Mouse (Mus musculus) heart, postnatal 0 days (tissue): Measurements from ENCODE around the gene Prmt9. TPM values are rescaled to one million over a fixed set of nuclear protein-coding genes. Genes with fewer than 3 reads are reported as not detected.
A peak's percentile ranks its signal among the peaks of the same experiment; 100 is the strongest.

Experiments
- ATAC-seq: fragments of 200-750 bp; cut with Nextera tagmentation; 2 replicates; pipeline ENCODE4 v1.8.0; 2017; ENCODE audit warnings: low read depth, moderate number of reproducible peaks, moderate library complexity; ENCODE audit not compliant: insufficient read depth
- DNase-seq: peaks from one replicate; pipeline ENCODE4 v3.0.0-alpha.2; 2016; ENCODE audit warnings: low spot score
- H3K27ac ChIP-seq: fragments of 300-500 bp; sonication (generic); 2 replicates; pipeline ENCODE4 v1.5.1; 2014; ENCODE audit warnings: low read depth, mild to moderate bottlenecking
- H3K27me3 ChIP-seq: fragments of 300-500 bp; sonication (generic); 2 replicates; pipeline ENCODE4 v1.6.1; 2014; ENCODE audit warnings: low read length, mixed read lengths; ENCODE audit not compliant: control insufficient read depth, insufficient read depth
- H3K36me3 ChIP-seq: fragments of 300-500 bp; sonication (generic); replicated peaks from 2 replicates; pipeline ENCODE4 v1.6.1; 2014; ENCODE audit warnings: low read length, mixed read lengths; ENCODE audit not compliant: control insufficient read depth, insufficient read depth
- H3K4me1 ChIP-seq: fragments of 300-500 bp; sonication (generic); 2 replicates; pipeline ENCODE4 v1.6.1; 2014; ENCODE audit warnings: antibody characterized with exemption; ENCODE audit not compliant: control insufficient read depth, insufficient read depth
- H3K4me2 ChIP-seq: fragments of 300-500 bp; sonication (generic); 2 replicates; pipeline ENCODE4 v1.6.1; 2014; ENCODE audit warnings: low read depth, mild to moderate bottlenecking, low read length, moderate library complexity
- H3K4me3 ChIP-seq: fragments of 300-500 bp; sonication (generic); 2 replicates; pipeline ENCODE4 v1.5.1; 2014; ENCODE audit warnings: low read depth, low read length
- H3K9ac ChIP-seq: fragments of 300-500 bp; sonication (generic); replicated peaks from 2 replicates; pipeline ENCODE4 v1.6.1; 2014; ENCODE audit warnings: low read depth, low read length, mixed read lengths
- H3K9me3 ChIP-seq: fragments of 300-500 bp; sonication (generic); replicated peaks from 2 replicates; pipeline ENCODE4 v1.6.1; 2016; ENCODE audit warnings: low read length; ENCODE audit not compliant: control insufficient read depth
- CTCF ChIP-seq: IDR thresholded peaks from 2 replicates; pipeline ENCODE4 v1.5.1; 2016; ENCODE audit warnings: antibody characterized with exemption, control low read depth, low read depth
- EP300 ChIP-seq: IDR thresholded peaks from 2 replicates; pipeline ENCODE4 v1.6.1; 2016; ENCODE audit warnings: antibody characterized with exemption, low read depth
- WGBS: fragments of 180-500 bp; shearing (Covaris S2); extraction: QIAGEN DNeasy Blood & Tissue Kit; methylation state at CpG from one replicate; pipeline ENCODE4 v1.1.7; 2014; 5-methylcytosine and 5-hydroxymethylcytosine counted together
- polyA plus RNA-seq: library from polyadenylated mRNA; unstranded; fragments of >200 nt; fragmentation: Nextera tagmentation; extraction: Ambion mirVana; gene quantifications from 2 replicates; pipeline ENCODE4 v1.2.1, GENCODE M21; 2015
- total RNA-seq: library from RNA; depleted of rRNA; stranded (reverse); fragments of >200 nt; gene quantifications from 2 replicates; pipeline ENCODE4 v1.2.3, GENCODE M21; 2014; ENCODE audit warnings: low replicate concordance

Gene Prmt9
- total and polyA plus RNA-seq, 2 experiments from 2014 or later, result 14.9 to 15.1 TPM

DNA sequence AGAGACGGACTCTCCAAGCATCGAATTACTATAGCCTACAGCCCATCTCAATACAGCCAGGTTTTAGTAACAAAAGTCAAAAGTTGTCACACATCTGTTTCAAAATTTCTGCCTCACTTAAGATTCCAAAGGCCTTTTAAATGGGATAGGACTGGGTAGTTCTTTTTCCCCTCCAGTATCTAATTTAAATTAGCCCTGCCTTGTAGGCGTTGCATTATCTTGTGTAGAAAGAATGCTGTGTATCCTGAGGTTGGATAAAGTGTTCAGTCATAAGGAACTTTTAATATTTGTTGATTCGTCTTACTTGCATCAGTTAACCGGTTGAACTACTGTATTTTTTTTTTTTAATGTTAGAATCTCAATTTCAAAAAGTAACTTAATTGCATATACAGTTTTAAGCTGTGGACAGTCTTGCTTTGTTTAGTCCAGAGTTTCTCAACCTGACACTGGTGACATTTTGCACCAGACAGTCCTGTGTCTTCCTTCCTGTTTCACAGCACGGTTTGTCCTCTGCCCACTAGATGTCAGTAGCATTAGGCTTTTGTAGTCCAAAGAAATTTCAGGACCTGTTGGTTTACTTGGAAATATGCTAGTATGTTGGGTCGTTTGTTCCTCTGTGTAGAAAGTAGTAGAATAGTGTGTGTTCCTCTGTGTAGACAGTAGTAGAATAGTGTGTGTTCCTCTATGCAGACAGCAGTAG, 834 bp downstream of the Prmt9 start:
- Histone ChIP-seq H3K4me1 (peaks cover 5% of the 10 kb centered on the region; the same call in 1 of the 2 replicates), H3K9me3 (no peaks in the 10 kb centered on the region), H3K36me3 (peaks cover 29% of the 10 kb centered on the region), H3K4me3 (peak overlapping the region; percentile 88), H3K4me2 (peak overlapping the region; percentile 73), H3K9ac (peak overlapping the region; percentile 86), H3K27me3 (no peaks in the 10 kb centered on the region), H3K27ac (no peak overlapping the region)
- DNase-seq (peak; percentile 69), ATAC-seq (no peak)
- 14% methylated on average over 7 of the region's 7 CpGs for WGBS
- TF ChIP-seq EP300 (no peak), CTCF (peak; percentile 81)

GRCm38 (mm10) chr8:77552491-77552890, 3.3 kb downstream of the Prmt9 start:
- ATAC-seq, result no peak
- 95% methylated on average over 3 of the region's 3 CpGs for WGBS

GRCm38 (mm10) chr8:77561441-77561840, 12.2 kb downstream of the Prmt9 start:
- H3K27me3 ChIP-seq, result no peaks in the 10 kb centered on the region
- H3K9ac ChIP-seq, result no peak overlapping the region
- WGBS, result 75% methylated on average over 3 of the region's 3 CpGs
- peaks cover 76% of the 10 kb centered on the region for H3K36me3 ChIP-seq
- TF ChIP-seq CTCF (no peak), EP300 (no peak)
- H3K27ac ChIP-seq, result no peak overlapping the region
- H3K4me2 ChIP-seq, result no peak overlapping the region
- DNase-seq, result no peak
- ATAC-seq, result no peak
- no peak overlapping the region for H3K4me3 ChIP-seq
- H3K9me3 ChIP-seq, result no peaks in the 10 kb centered on the region
- no peaks in the 10 kb centered on the region for H3K4me1 ChIP-seq

More at GRCm38 (mm10) chr8:77552491-77552890, 3.3 kb downstream of the Prmt9 start:
- DNase-seq, result no peak
- Histone ChIP-seq H3K4me2 (no peak overlapping the region), H3K9ac (no peak overlapping the region), H3K4me1 (peaks cover 5% of the 10 kb centered on the region; the same call in 1 of the 2 replicates), H3K27ac (no peak overlapping the region), H3K9me3 (no peaks in the 10 kb centered on the region), H3K27me3 (no peaks in the 10 kb centered on the region), H3K4me3 (no peak overlapping the region), H3K36me3 (peaks cover 52% of the 10 kb centered on the region)
- no peak for TF ChIP-seq CTCF

DNA sequence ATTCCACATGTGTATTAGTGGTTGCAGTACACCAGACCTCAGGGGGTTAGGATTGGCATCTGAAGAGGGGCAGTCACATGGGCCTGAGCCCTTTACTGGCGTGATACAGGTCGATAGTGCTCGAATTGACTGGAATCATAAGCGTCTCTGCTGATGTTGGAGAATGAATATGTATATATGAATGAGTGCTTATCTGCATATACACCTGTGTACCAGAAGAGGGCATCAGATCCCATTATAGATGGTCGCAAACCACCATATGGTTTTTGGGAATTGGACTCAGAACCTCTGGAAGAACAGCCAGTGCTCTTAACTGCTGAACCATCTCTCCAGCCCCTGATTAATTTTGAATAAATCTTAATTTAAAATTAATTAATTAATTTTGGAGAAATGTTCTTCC, 25.0 kb downstream of the Prmt9 start:
- DNase-seq, result no peak
- Histone ChIP-seq H3K4me3 (no peak overlapping the region), H3K27ac (no peak overlapping the region), H3K9me3 (no peaks in the 10 kb centered on the region), H3K27me3 (no peaks in the 10 kb centered on the region), H3K4me2 (no peak overlapping the region), H3K4me1 (no peaks in the 10 kb centered on the region), H3K36me3 (peaks cover 37% of the 10 kb centered on the region), H3K9ac (no peak overlapping the region)
- TF ChIP-seq CTCF (peak; percentile 43), EP300 (no peak)
- no peak for ATAC-seq
- WGBS, result 80% methylated on average over 5 of the region's 5 CpGs

DNA sequence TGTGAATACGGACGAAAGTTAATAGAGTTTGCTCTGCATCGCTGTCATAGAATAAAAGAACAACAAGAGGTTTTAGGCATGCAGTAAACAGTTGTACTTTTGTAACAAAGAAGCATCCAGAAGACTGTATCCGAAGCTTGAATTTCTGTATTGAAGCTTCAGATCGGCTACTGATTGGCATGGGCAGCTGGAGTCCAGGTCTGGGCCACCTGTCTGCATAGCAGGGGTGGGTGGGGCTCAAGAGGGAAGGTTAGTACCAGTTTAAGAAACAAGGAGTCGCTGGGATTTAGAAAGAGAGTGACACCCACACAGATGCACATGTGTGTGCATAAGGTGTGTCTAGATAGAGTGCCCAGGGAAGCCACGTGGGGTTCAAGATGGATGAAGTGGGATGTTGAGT, 28.5 kb downstream of the Prmt9 start:
- no peak for ATAC-seq
- Histone ChIP-seq H3K36me3 (peaks cover 38% of the 10 kb centered on the region), H3K27me3 (no peaks in the 10 kb centered on the region), H3K9ac (no peak overlapping the region), H3K4me1 (no peaks in the 10 kb centered on the region), H3K4me3 (no peak overlapping the region), H3K27ac (no peak overlapping the region), H3K9me3 (no peaks in the 10 kb centered on the region), H3K4me2 (no peak overlapping the region)
- TF ChIP-seq EP300 (no peak), CTCF (no peak)
- 90% methylated on average over 7 of the region's 7 CpGs for WGBS
- DNase-seq, result no peak

- H3K27me3 ChIP-seq, result no peaks in the 10 kb centered on the region
- DNase-seq (no peak), ATAC-seq (no peak)
- H3K4me3 ChIP-seq, result no peak overlapping the region
- no peaks in the 10 kb centered on the region for H3K9me3 ChIP-seq
- H3K4me2 ChIP-seq, result no peak overlapping the region
- H3K9ac ChIP-seq, result no peak overlapping the region
- WGBS, result 84% methylated on average over 4 of the region's 4 CpGs
- TF ChIP-seq CTCF (no peak), EP300 (no peak)
- H3K27ac ChIP-seq, result no peak overlapping the region
- no peaks in the 10 kb centered on the region for H3K4me1 ChIP-seq
- H3K36me3 ChIP-seq, result peaks cover 23% of the 10 kb centered on the region
These were observed 35.0 kb downstream of the Prmt9 start for GRCm38 (mm10) chr8:77584174-77584573.
